Mouse (Mus musculus): Measurements from ENCODE around the gene Tmem87a.

Tmem87a gene

DNA sequence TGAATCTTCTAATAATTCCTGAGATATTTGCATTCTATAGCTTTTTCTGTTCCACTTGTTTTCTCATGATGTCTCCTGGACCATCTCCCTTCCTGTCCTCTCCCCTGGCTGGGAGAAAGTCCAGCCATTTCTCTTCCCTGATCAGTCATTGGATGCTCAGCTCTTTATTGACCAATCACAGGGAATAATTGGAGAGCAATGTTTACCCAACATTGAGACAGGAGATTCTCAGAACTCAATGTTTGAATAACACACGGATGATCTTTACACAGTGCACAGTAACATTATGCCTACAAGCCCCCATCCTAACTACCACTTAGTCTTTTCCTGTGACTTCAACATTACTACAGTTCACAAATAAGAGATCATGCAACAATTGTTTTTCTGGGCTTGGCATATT, 43.5 kb downstream of the Tmem87a start:
- no peak for DNase-seq (ENCODE audit: low read depth)

DNA sequence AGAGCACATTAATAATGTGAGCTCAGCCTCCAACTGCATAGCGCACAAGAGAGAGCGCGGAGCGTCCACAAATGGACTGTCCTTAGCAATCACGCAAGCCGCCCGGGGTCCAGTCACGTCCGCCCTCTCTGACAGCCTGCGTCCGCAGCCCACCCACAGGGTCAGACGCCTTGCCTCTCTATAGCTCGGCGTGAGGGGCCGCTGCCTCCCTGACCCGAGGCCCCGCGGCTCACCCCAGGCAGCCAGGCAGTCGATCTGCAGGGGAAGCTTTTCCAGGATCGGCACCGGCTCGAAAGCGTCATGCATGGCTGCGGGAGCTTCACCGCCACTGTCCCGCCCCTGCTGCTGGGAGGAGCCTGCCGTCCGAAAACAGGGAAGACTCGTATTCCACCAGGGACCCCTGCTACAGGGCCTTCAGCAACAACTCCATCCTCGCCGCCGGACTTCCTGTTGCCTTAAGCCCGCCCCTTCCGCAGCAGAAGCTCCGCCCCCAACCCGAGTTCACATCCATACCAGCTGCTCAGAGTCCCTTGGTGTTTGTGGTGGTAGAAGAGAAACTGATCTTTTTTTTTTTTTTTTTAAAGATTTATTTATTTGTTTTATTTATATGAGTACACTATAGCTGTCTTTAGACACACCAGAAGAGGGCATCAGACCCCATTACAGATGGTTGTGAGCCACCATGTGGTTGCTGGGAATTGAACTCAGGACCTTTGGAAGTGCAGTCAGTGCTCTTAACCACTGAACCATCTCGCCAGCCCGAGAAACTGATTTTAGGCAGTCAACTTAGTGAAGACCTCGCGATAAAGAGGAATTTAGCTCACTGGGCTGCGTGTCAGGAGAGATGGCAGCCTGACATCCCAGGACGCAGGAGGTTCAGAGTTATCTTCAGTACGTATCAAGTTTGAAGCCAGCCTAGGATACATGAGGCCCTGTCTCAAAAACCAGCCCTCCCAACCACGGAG, 50.9 kb downstream of the Tmem87a start, which contains the start of gene Vps39:
Vps39 (minus strand) TSS at position 456 of the 965 bp plus-strand sequence.
- peak; percentile 92 for DNase-seq (ENCODE audit: low read depth)

DNA sequence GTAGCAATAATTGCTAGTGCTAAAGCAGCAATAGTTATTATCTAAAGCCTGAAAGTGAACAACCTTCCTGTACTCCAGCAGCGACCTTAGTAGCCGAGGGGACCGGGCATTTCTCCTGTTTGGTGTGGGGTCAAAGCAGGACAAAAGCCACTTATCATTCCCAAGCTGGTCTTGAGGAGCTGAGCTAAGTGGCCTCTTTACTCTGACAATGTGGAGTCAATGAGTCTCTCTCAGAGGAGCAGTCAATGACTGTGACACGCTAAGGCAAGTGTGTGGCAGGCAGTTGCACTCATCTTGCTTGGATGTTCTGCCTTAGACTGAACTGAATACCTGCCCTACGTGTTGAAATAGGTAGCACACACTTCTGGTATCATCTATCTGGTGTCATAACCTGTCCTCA, 52.6 kb downstream of the Tmem87a start:
- DNase-seq (ENCODE audit: low read depth) = no peak

DNA sequence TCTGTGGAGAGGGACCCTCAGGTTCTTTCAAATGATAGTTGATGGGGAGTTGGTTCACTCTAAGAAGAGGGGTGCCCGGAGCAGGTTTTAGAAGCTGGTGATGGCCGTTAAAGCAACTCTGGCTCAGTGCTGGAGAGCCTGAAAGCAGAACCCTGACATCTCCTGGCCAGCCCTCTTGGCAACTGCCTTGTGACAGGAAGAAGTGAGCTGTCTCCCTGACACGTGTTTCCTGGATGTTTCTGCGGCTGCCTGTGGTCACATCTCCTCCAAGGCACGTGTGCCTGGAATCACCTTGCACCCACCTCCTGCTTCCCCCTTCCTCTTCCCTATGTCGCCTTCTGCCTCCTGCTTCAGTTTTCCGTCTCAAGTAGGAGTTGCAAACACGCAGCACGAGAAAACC, 55.8 kb downstream of the Tmem87a start:
- DNase-seq (ENCODE audit: low read depth) = peak; percentile 90

DNA sequence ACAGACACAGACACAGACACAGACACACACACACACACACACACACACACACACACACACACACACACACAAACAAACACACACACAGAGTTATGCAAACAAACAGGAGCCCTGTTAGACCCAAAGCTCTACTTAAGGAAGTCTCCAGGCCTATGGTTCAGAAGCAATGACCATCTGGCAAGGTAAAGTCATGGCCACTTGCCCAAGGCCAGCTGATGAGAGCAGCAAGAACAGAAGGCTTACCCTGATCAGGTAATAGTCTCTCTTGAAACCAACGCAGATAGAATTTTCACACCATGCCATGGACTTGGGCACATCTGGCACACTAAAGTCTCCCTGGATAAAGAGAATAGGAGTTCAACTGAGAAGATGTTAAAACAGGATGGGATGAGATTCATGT, 62.2 kb downstream of the Tmem87a start:
- no peak for DNase-seq (ENCODE audit: low read depth)

DNA sequence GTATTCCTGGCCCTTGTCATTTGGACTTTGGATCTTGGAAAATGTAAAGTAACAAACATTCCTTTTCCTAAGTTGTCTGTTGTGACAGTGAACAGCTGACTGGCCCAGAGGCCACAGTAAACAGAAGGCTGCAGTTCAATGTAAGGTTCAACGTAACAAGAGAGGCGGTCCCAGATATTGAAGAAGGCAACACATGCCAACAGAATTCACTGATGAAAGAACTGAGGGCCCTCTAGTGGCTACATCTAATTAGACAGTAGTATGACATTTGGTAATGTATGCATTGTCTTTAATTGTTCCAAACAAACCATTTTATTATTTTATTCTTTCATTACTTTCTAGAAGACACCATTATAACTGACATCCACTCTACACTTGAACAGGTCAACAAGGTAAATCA, 66.0 kb downstream of the Tmem87a start:
- DNase-seq (ENCODE audit: low read depth) = peak; percentile 29

DNA sequence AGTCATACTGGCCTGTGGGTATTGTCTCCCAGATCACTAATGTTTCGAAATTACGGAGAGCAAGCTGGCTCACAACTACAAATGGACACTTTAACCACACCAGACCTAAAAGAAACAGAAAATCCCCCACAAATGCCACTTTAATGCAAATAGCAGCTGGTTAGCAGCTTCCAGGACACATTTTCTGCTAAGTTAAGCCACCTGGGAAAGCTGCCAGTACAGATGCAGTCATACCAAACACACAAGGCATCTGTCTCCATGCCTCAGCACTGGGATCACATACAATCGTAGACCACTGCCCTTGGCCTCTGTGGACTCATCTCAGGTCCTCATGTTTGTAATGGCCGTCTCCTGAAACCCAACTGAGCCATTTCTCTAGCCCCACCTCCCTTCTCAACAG, 72.3 kb downstream of the Tmem87a start:
- no peak for DNase-seq (ENCODE audit: low read depth)

DNA sequence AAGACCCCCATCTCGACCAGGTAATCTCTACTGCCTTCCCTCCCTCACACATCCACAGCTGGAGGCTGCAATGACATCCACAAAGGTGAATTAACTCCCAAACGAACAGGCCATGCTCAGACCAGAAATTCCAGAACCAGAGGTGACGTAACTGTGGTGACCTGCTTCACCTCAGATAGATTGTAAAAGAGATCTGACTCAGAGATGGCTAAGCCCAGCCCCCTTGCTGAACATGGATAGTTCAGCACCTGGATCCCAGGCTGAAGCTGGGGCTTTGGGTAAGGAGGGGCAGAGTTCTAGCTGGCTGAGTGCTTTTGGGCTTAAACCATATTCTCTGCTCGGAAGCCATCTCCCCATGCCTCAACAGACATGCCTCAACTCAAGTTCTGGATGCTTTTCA, 88.8 kb downstream of the Tmem87a start:
- no peak for DNase-seq (ENCODE audit: low read depth)

DNA sequence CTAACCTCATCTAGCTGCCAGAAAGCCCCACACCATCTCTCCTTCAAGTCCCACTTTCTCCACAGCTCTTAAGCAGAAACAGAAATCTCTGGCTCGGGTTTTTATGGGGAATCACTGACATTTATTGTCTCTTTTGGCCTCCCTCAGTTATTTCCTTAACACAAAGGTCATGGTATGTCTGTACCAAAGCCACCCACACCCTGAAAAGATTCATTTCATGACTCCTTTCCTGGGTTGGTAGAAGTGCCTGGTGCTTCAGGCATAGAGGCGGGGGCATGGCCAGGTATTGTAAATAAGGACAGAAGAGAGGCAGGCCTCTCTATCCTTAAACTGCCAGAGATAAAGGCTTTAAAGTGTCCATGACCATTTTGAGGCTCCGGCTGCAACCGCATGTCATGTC, 89.4 kb downstream of the Tmem87a start:
- no peak for DNase-seq (ENCODE audit: low read depth)

DNA sequence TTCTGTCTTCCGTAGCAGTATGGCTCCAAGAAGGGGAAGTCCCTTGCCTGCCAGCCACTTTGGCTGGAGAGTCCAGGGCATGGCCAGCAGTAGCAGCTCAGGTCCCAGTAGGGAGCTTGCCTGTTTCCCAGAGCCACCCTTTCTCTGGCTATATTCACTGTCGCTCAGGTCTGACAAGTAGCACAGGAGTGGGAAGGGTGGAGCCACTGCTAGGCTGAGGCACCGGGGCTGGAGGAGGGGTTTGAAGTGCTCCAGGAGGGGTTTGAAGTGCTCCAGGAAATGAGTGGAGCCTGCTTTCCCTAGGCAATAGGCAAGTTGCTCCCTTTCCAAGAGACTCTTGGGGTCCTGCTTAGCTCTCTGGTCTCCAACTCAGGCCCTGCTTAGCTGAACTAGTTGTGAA, 89.9 kb downstream of the Tmem87a start, which contains the start of gene Pla2g4f:
Pla2g4f (minus strand) TSS at position 190 of the 400 bp plus-strand sequence.
- DNase-seq (ENCODE audit: low read depth) = no peak

DNA sequence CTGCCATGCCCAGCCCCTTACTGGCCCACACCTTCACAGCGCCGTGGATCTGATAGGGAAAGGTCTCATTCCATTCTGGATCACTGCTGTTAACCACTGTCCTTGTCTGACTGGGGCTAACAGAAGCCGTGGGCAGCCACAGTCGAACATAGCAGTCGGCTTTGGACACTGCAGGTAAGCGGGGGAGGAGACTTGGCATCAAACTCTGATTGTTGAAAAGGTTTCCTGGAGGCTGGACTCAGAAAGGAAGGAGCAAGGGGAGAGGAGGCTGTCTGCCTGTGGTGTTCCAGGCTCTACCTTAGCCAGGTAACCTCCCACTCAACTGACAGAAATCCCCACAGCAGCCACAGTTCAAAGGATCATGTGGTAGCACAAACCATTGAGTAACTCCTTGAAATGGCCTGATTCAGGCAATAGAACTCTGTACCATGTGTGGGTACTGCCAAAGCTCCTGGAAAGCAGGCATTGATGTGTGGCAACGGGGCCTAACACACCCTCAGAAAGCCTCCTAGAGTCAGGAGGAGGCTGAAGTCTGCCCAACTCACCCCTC, 91.6 kb downstream of the Tmem87a start:
- DNase-seq (ENCODE audit: low read depth) = no peak
